Mouse (Mus musculus) hindbrain, embryonic 16.5 days (tissue): Measurements from ENCODE around the gene 9930111J21Rik1. TPM values are rescaled to one million over a fixed set of nuclear protein-coding genes. Genes with fewer than 3 reads are reported as not detected.
"Not testable (repeated sequence)": the region's sequence is repeated elsewhere in the genome, so short reads cannot be mapped to it uniquely, and the experiment has no call there.

Experiments used
- ATAC-seq: fragments of 200-750 bp; cut with Nextera tagmentation; 2 replicates; pipeline ENCODE4 v1.8.0; 2017; ENCODE audit warnings: moderate TSS enrichment, moderate library complexity
- H3K27ac ChIP-seq: fragments of 300-500 bp; sonication (generic); 2 replicates; pipeline ENCODE4 v1.5.1; 2014; ENCODE audit warnings: low read depth, mild to moderate bottlenecking, control low read depth, low read length, moderate library complexity
- H3K27me3 ChIP-seq: fragments of 300-500 bp; sonication (generic); replicated peaks from 2 replicates; pipeline ENCODE4 v1.6.1; 2014; ENCODE audit warnings: low read length; ENCODE audit not compliant: control insufficient read depth, insufficient read depth
- H3K36me3 ChIP-seq: fragments of 300-500 bp; sonication (generic); 2 replicates; pipeline ENCODE4 v1.6.1; 2014; ENCODE audit warnings: mild to moderate bottlenecking, low read length, moderate library complexity, mixed read lengths; ENCODE audit not compliant: control insufficient read depth, insufficient read depth
- H3K4me1 ChIP-seq: fragments of 300-500 bp; sonication (generic); 2 replicates; pipeline ENCODE4 v1.6.1; 2014; ENCODE audit warnings: low read depth, low read length; ENCODE audit not compliant: control insufficient read depth, insufficient read depth
- H3K4me2 ChIP-seq: fragments of 300-500 bp; sonication (generic); 2 replicates; pipeline ENCODE4 v1.6.1; 2014; ENCODE audit warnings: mild to moderate bottlenecking, low read length, control low read depth, moderate library complexity
- H3K4me3 ChIP-seq: fragments of 300-500 bp; sonication (generic); 2 replicates; pipeline ENCODE4 v1.5.1; 2014; ENCODE audit warnings: mild to moderate bottlenecking, low read length, control low read depth, moderate library complexity
- H3K9ac ChIP-seq: fragments of 300-500 bp; sonication (generic); 2 replicates; pipeline ENCODE4 v1.6.1; 2014; ENCODE audit warnings: low read depth, mild to moderate bottlenecking, control low read depth, low read length, moderate library complexity
- H3K9me3 ChIP-seq: fragments of 300-500 bp; sonication (generic); 2 replicates; pipeline ENCODE4 v1.6.1; 2014; ENCODE audit warnings: mild to moderate bottlenecking, low read length, moderate library complexity; ENCODE audit not compliant: control insufficient read depth
- WGBS: fragments of 180-500 bp; shearing (Covaris S2); extraction: QIAGEN DNeasy Blood & Tissue Kit; methylation state at CpG from one replicate; pipeline ENCODE4 v1.1.7; 2014; 5-methylcytosine and 5-hydroxymethylcytosine counted together
- polyA plus RNA-seq: library from polyadenylated mRNA; unstranded; fragments of >200 nt; fragmentation: Nextera tagmentation; extraction: Ambion mirVana; gene quantifications from 2 replicates; pipeline ENCODE4 v1.2.1, GENCODE M21; 2015

9930111J21Rik1 gene
- polyA plus RNA-seq, 1 experiment from 2014 or later: 0.24 TPM

DNA sequence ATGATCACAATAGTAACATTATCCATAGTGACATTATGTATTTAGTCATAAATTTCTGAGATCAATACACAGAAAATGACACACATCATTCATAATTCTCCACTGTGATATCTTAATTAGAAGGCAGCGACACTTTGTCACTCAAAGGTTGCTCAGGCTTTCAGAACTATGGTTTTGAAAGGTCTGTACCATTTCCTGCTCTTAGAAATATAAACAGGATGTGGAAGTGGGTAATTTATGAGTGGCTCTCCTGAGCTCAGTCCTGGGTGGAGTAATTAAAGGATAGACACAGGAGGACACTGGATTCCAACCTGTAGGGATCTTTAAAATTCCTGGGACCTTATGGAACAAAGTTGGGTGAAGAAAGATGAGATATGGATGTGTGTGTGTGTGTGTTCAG, 45.8 kb downstream of the 9930111J21Rik1 start:
- not testable (repeated sequence) for H3K9me3 ChIP-seq, H3K4me3 ChIP-seq, H3K9ac ChIP-seq, H3K27me3 ChIP-seq, H3K36me3 ChIP-seq, H3K4me1 ChIP-seq, ATAC-seq, H3K4me2 ChIP-seq, H3K27ac ChIP-seq
- 83% methylated on average over 1 of the region's 1 CpGs for WGBS

DNA sequence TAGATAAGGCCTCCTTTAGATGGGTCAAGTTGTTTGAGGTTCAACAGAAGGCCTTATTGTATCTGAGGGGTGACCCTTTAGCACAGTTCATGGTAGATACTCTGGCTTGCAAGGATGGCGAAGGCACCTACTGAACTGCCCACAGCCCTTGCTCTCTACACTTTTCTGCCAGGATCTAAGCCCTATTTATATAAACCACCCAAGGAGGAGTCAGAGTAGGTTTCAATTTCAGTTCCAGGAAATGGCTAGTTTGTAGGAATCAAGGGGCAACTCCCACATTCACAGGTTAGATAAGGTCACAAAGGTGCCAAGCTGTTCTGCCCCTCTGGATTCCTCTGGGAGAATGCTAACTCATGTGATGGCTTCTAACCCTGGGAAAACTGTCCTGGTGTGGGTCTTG, 51.1 kb downstream of the 9930111J21Rik1 start:
- not testable (repeated sequence) for H3K27ac ChIP-seq, H3K4me1 ChIP-seq, H3K36me3 ChIP-seq, H3K9me3 ChIP-seq, H3K9ac ChIP-seq, ATAC-seq, H3K27me3 ChIP-seq, H3K4me2 ChIP-seq, H3K4me3 ChIP-seq
- 92% methylated on average over 1 of the region's 1 CpGs for WGBS

DNA sequence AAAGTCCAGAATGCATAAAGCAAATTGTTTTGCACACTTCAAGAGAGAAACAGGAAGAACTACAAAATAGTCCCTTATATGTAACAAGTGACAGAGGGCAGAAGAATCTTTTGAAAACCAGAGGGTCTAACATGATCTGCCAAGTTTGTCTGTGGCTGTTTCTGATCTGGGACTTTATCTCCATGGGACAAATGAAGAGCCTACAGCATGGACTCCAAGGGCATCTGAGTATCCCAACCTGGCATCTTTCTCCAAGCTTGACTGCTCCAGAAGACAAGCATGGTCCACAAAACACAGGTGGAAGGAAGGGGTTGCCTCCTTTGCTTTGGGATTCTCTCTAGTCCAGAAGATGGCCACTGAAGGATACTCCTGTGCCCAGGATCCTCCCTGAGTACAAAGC, 52.8 kb downstream of the 9930111J21Rik1 start:
- not testable (repeated sequence) for ATAC-seq, H3K27me3 ChIP-seq, H3K36me3 ChIP-seq, H3K9ac ChIP-seq, H3K27ac ChIP-seq, H3K4me2 ChIP-seq, H3K9me3 ChIP-seq, H3K4me1 ChIP-seq, H3K4me3 ChIP-seq

GRCm38 (mm10) chr11:48923818-48924217, 55.4 kb downstream of the 9930111J21Rik1 start:
- not testable (repeated sequence) for H3K9ac ChIP-seq, H3K9me3 ChIP-seq, H3K27me3 ChIP-seq, H3K36me3 ChIP-seq, ATAC-seq, H3K4me3 ChIP-seq, H3K27ac ChIP-seq, H3K4me2 ChIP-seq, H3K4me1 ChIP-seq
- 86% methylated on average over 5 of the region's 5 CpGs for WGBS

DNA sequence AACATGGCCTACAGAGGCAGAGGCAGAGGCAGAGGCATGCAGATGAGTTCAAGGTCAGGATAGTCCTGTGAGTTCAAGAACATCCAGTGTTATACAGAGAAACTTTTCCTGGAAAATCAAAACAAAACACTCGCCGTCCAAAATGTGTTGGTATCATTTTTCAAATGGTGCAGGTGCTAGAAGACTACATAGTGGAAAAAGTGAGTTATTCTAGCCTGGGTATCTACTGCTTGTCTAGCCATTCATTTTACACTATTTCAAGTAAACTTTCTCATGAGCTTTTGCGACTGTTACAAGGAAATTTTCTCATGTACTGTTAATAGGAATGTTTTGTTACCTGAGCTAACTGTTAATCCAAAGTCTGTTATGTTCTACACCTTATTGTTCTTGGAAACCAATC, 60.8 kb downstream of the 9930111J21Rik1 start:
- H3K4me2 ChIP-seq: no peak overlapping the region
- H3K4me3 ChIP-seq: no peak overlapping the region
- H3K36me3 ChIP-seq: no peaks in the 10 kb centered on the region
- no peaks in the 10 kb centered on the region for H3K4me1 ChIP-seq
- H3K9me3 ChIP-seq: no peaks in the 10 kb centered on the region
- H3K27me3 ChIP-seq: no peaks in the 10 kb centered on the region
- no peak overlapping the region for H3K9ac ChIP-seq
- no peak for ATAC-seq
- 92% methylated on average over 3 of the region's 3 CpGs for WGBS
- no peak overlapping the region for H3K27ac ChIP-seq

- Histone ChIP-seq H3K4me3 (no peak overlapping the region), H3K27ac (no peak overlapping the region)
- 95% methylated on average over 1 of the region's 1 CpGs for WGBS
These were observed 65.6 kb downstream of the 9930111J21Rik1 start for GRCm38 (mm10) chr11:48913611-48914010.

GRCm38 (mm10) chr11:48908459-48908858, 70.7 kb downstream of the 9930111J21Rik1 start:
- Histone ChIP-seq H3K9me3 (no peaks in the 10 kb centered on the region), H3K9ac (no peak overlapping the region), H3K36me3 (no peaks in the 10 kb centered on the region), H3K4me2 (no peak overlapping the region), H3K27ac (no peak overlapping the region), H3K4me1 (no peaks in the 10 kb centered on the region), H3K4me3 (no peak overlapping the region), H3K27me3 (no peaks in the 10 kb centered on the region)
- WGBS: 81% methylated on average over 1 of the region's 1 CpGs
- no peak for ATAC-seq

More at GRCm38 (mm10) chr11:48913611-48914010, 65.6 kb downstream of the 9930111J21Rik1 start:
- Histone ChIP-seq H3K4me1 (no peaks in the 10 kb centered on the region), H3K4me2 (no peak overlapping the region), H3K27me3 (no peaks in the 10 kb centered on the region), H3K9me3 (no peaks in the 10 kb centered on the region), H3K9ac (no peak overlapping the region), H3K36me3 (no peaks in the 10 kb centered on the region)
- no peak for ATAC-seq

- no peak for ATAC-seq
- no peaks in the 10 kb centered on the region for H3K36me3 ChIP-seq
- H3K9me3 ChIP-seq: no peaks in the 10 kb centered on the region
- H3K27ac ChIP-seq: no peak within 1 kb of the TSS
- 75% methylated on average over 2 of the region's 2 CpGs for WGBS
- H3K4me3 ChIP-seq: no peak within 1 kb of the TSS
- no peak within 1 kb of the TSS for H3K4me2 ChIP-seq
- no peaks in the 10 kb centered on the region for H3K4me1 ChIP-seq
- no peaks in the 10 kb centered on the region for H3K27me3 ChIP-seq
- H3K9ac ChIP-seq: no peak within 1 kb of the TSS
These were observed 77.2 kb downstream of the 9930111J21Rik1 start, which contains the start of gene Gm5431 for GRCm38 (mm10) chr11:48902021-48902420. Gm5431 (minus strand) TSS chr11:48902214.

DNA sequence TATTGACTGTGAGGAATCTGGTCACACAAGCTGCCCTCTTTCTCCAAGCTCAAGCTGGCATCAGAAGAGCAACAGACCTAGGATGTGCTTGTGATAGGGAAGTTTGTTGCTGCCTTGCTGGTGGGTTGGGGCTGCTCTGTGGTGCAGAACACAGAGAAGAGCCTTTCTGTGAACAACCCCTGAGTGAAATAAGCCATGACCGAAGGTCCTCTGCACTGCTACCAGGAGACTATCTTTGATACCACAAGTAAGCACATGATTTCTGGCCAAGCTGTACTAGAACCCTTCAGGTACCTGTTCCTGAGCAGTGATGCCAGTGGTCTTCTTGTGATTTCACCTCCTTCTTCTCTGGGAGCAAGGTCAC, 77.6 kb downstream of the 9930111J21Rik1 start:
- H3K4me2 ChIP-seq, H3K27me3 ChIP-seq, H3K4me1 ChIP-seq, H3K4me3 ChIP-seq, H3K9ac ChIP-seq, H3K36me3 ChIP-seq, H3K27ac ChIP-seq, ATAC-seq, H3K9me3 ChIP-seq: not testable (repeated sequence)
- 100% methylated on average over 1 of the region's 1 CpGs for WGBS
